Mouse (Mus musculus) cerebellum, postnatal 10 days (tissue): ENCODE measurements around the gene Arhgef6.

Experiments used
- DNase-seq, 2 experiments: peaks; one replicate each; pipeline ENCODE4 v3.0.0; 2021; ENCODE audit warnings: mixed read lengths in 2 of 2

The Arhgef6 gene

DNA sequence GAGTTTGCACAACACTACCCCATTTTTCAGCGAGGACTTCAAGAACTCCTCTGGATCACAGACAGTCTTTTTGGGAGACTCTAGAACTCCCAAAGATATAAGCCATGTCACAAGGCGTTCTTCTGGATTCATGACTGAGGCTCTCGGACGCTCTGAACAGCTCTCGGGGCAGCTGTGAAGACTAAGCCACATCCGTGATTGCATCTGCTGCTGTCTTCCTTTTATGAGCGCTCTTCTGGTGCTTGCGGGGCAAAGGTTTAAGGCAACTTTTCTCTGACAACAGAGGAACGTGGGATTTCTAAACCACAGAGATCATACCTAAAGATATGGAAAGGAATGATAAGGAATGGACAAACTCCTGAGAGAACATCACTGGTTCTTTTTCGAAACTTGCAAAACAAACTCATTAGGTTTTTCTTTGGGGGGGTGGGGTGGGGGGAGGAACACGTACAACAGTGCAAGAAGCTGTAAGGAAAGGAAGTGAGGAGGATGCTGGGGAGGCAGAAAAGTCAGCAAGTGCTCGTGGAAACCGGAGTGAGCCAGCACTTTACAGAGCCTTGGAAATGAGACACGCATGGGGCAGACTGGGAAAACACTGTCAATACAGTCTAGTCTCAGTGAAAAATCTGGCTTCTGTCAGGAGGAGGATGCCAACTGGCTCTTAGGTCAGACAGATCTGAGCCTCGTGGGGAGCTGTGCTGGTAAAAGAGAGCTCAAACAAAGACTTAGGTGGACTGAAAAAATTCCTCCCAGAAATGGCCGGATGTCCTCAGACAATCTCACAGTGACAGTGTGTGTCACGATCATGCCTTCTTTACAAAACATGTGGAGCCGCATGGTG is at the start of gene Arhgef6:
Gene Arhgef6 (minus strand): TSS at position 359 of the 841 bp plus-strand sequence.
- DNase-seq: peak; percentile 55 to 59

- DNase-seq: peak; percentile 42 to 59
These were observed 42.4 kb upstream of the Arhgef6 start for GRCm38 (mm10) chrX:57380915-57381314.

DNA sequence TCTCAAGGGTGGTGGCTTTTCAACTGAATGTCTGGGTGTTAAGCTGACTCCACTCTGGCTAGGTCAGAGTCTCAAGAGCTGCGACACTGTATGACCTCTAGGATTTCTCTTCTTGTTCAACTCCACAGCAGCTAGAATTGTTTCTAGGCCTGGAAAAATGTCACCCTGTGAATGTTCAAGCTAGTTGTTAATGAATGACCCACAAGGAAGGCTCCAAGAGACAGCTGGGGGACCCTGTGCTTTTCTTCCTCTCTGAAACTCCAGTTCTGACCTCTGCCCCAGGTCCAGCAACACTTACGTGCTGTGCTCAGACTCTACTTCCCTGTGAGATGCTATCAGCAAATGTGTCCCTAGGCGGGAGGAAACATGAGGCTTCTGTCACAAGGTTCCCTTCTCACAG is 40.0 kb upstream of the Arhgef6 start:
- DNase-seq: no peak

GRCm38 (mm10) chrX:57377096-57377495 is 38.6 kb upstream of the Arhgef6 start:
- no peak for DNase-seq

DNA sequence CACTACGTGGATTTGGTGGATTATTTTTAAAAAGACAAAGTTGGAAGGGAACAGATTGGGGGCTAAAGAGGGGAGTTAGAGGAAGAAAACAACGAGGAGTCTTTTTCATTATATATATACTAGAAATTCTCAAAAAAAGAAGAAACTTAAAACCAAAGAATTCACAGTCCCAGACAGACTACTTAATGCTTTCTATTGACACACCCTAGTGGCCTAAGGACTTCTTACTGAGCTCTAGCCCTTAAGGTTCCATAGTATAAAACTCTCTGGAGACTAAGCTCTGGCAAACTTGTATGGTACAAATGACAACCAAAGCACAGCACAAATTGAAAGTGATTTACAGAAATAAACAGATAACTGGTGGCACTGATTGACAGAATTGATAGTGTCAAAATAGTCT is 35.5 kb upstream of the Arhgef6 start:
- no peak for DNase-seq

DNA sequence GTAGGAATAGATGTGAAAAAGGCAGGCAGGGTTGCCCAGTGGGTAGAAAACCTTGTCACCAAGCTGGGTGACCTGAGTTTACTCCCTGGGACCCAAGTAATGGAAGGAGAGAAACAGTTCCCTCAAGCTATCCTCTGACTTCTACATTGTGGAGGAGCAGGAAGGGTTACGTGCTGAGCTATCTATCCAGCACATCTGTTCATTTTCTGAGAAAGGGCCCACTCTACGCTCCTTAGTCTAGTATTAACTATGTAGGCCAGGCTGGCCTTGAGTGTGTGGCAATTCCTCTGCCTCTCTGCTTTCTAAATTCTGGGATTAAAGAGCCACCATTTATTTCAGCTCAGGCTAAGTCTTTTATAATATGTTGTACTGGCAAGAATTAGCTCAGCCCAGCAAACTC is 35.0 kb upstream of the Arhgef6 start:
- no peak for DNase-seq

DNA sequence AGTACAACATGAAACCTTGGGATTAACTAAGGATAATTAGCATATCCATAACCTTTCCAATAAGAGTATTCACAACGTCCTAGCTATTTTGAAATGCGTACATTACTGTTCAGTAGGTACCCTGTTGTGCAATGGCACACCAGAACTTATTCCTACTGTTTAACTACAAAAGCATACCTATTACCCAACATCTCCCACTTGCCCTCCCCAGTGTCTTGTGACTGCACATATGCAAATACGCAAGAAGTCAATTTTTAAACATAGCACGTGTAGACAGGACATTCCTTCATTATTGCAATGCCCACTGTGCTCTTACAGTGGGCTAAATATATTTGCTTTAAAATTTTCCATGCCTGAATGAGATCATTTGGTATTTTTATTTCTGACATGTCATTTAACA is 34.4 kb upstream of the Arhgef6 start:
- DNase-seq: no peak

- DNase-seq: no peak
These were observed 26.5 kb upstream of the Arhgef6 start for GRCm38 (mm10) chrX:57364891-57365569.

DNA sequence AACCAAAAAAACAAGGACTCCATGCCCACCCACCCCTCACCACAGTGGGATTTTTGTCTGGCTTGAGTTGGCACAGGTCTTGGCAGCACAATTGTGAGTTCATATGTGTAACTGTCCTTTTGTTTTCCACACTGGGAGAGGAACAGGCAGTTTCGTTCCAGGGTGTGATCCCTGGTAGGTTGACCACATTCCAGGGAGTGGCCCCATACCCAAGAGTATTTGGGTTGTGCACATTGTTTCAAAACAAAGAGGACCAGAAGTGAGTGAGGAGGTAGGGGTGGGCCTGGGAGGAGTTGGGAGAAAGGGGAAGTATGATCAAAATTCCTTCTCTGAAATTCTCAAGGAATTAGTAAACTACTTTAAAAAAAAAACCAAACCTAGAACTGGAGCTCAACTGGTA is 20.8 kb upstream of the Arhgef6 start:
- DNase-seq: no peak

DNA sequence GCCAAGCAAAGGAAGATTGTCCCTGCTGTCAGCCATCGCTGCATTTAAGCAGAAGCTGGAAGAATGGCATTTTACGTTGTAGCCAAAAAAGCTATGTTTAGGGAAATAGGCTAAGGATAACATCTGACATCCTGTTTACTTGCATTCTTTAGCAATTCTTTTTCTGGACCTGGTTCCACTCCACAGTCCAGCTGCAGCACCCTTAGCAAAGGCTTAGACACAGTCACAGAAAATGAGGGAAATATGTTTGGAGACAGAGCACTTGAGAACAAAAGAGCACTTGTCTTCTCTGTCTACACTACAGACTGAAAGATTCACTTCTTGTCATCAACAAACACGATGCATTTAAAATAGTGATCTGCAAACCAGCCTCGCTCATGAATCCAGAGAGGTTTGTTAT is 691 bp upstream of the Arhgef6 start:
- no peak for DNase-seq

GRCm38 (mm10) chrX:57337582-57337981 is 947 bp downstream of the Arhgef6 start:
- no peak for DNase-seq

DNA sequence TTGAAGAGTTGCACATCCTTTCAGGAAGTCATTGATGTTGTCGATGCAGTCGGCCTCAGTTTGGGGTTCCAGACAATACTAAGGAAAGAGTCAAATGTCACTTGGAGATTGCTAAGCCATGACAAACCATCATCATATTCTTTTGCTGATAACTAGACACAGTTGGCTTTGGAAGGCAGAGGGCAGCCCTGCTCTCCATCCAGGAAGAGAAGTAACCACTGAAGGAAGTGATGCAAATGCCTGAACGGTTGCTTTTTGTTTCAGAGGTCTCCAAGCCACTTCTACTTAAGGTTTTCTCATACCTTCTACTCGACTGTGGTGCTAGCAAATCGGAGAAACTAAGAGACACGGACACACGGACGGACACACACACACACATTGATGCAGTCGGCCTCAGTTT is 1.6 kb downstream of the Arhgef6 start:
- no peak for DNase-seq

DNA sequence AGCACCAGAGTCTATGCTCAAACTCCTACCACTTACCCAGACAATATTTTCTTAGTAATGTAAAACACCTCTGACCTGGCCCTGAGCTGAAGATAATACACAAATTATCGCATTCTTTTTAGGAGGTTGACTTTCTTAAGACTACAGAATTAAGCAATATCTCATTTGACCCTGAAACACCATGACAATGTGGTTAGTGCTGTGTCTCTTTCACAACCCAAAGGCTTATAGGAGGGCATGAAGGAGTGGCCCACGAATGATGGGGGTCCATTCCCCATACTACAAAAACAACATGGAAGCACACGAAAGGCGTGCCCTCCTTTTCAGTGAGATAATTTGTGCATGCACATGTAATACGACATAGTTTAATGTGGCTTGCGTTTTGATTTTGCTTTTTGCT is 3.2 kb downstream of the Arhgef6 start:
- no peak for DNase-seq

GRCm38 (mm10) chrX:57327668-57328338 is 10.7 kb downstream of the Arhgef6 start:
- DNase-seq: no peak

DNA sequence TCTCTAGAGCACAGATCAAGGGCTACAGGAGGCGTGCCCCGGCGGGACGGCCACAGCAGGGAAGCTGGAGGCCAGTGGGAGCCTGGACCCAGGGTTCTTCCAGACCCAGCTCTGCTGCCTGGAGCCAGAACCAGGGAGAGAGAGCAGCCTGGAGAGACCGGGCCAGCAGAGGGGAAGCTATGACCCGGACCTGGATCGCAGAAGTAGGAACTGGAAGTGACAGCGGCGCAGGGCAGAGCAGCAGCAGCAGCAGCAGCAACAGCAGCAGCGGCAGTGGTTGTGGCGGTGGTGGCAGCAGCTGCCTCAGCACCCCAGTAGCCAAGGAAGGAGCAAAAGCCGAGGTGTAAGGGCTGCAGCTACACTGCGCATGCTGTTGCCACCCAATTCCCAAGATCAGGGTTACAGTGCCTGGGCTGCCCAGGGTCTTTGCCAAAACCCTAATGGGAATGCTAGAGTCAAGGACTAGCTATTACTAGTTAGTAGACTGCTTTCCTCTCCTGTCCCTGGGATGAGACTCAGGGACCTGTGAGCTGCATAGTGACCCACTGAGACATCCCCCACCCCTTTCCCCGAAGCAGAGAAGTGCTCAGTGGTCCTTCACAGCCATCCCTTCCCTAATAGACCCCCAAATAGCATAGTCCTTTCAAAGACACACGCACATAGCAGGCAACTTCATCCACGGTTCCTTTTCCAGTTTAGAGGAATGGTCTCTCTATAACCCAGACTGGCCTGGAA is 11.9 kb downstream of the Arhgef6 start:
- DNase-seq: peak; percentile 19 to 30

- DNase-seq: peak; percentile 40 to 55
These were observed 12.6 kb downstream of the Arhgef6 start for GRCm38 (mm10) chrX:57325861-57326461.

DNA sequence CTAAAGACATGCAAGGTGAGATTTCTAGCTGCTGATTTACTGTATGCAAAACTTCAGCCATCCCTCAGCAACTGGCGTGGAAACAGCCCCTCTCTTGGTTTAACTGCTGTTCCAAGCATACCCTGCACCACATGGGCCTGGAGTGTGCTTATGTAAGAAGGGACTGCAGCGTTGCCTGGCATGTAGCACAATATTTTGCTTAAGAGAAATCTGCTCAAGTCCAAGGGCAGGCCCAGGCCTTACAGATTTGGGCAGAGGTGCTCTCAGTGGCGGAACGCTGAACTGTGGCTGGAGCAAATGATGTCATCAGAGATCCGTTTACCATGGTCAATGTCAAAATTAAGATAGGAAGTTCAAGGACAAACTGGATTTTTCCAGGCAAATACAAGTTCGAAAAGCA is 13.6 kb downstream of the Arhgef6 start:
- DNase-seq: no peak

DNA sequence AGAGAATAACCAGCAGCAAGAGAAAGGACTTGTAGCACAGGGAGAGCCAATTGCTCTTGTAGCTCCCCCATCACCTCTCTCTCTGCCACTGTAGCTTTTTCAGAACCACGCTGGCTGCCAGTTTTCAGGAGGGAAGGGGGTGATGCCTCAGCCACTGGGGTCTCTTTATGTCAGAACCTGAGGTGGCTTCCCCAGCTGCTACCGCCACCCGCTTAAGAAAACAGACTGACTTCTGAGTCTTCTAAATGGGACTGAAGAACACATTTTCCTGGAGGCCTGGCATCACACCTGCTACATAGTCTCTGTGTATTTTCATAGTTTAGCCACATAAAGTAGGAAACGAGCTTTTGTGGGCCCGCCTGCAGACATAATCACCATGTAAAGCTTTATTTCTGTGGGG is 26.5 kb downstream of the Arhgef6 start:
- DNase-seq: no peak

GRCm38 (mm10) chrX:57309993-57310392 is 28.5 kb downstream of the Arhgef6 start:
- DNase-seq: no peak

- no peak for DNase-seq
These were observed 31.8 kb downstream of the Arhgef6 start for GRCm38 (mm10) chrX:57306747-57307146.

- peak in 1 of 2 experiments; percentile 9 for DNase-seq
These were observed 33.7 kb downstream of the Arhgef6 start for GRCm38 (mm10) chrX:57304784-57305287.

DNA sequence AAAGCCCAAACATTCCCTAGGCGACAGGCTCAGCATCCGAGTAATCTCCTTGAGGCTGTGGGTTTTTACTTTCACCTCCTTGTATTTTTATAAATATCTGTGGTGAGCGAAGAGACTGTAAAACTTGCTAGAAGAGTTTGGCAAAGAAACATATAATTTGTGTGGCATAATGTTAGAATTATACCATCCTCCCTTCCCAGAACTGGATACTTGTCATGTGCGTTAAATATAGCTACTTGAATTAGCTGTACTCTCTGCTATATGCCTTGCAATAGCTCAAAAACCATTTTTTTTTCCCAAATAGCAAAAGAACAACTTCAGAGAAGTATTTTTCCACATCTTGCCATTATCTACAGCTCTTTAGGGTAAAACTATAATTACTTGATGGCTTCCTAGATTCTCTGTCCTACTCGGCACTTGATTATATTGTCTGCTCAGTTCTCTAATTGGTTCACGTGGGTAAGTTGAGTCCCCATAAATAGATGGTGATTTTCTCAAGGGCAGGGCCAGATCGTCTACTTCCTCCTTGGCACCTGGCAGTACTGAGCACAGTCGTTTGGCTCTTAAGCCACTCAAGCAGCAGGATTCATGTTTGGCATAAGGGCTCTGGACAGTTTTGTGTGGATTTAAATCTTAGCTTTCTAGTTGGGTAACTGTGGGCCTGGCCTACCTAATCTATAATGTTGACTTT is 35.2 kb downstream of the Arhgef6 start:
- no peak for DNase-seq
